Mouse (Mus musculus) frontal cortex, postnatal 10 days (tissue): ENCODE measurements at regions not wholly inside any gene's neighbourhood (a gene's known extent, or its start where the extent isn't known, plus 50 kb on each side); places are given as distances from the start of the nearest gene placed in this dataset.
"Not testable (repeated sequence)": the region's sequence is repeated elsewhere in the genome, so short reads cannot be mapped to it uniquely, and the experiment has no call there.

Experiments
- DNase-seq, 2 experiments: peaks; one replicate each; pipeline ENCODE4 v3.0.0; 2022; ENCODE audit warnings: low spot score in 2 of 2, mixed read lengths in 1 of 2

DNA sequence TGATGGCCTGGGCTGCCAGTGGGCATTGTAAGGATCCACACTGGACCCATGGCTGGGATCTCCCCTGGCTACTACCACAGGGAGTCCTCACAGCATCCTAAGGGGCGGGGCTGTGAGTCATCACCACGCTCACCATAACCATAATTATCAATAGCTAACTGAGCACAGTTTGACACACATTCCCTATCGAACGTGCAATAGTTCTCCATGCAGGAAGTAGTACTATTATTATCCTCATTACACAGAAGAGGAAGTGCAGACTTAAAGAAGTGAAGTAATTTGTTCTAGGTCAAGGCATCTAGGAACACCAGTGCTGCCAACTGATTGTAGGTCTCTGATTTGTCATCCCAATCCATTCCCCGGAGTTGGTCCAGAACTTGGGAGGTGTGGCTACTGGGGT is 84.1 kb upstream of the Trim2 start:
- no peak for DNase-seq

DNA sequence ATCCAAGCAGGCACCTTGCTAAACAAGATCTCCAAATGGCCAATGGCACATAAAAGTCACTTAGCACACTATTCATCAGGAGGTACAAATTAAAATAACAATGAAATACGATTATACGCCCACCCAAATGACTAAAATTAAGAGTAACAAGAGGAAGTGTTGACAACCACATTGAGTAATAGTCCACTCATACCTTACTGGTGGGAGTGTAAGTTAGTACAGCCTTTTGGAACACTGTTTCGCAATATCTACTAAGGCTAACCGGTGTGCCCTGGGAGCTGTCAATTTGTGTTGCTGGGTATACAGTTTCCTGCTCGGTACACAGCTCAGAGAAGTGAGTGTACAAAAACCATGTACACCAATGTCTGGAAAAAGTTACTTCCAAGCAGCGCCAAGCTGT is 81.8 kb upstream of the Trim2 start:
- DNase-seq, result no peak

DNA sequence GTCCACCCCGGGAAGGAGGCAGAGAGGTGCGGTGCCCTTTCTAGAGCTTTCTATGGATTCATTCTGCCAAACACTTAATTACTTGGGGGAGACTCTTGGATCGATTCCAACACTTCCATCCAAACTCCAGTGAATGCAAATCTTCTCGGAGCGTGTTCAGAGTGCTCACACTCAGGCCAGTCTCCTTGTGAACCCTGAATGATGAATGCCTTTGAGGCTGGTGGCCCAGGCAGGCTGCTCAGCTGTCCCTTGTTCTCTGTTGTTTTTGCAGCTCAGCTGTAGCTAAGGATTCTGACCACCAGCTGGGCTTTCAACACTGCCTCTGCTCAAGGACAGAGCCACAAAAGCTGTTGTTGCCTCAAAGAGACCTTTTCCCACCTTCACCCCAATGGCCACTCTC is 79.0 kb upstream of the Trim2 start:
- DNase-seq, result peak in 1 of 2 experiments; percentile 30

DNA sequence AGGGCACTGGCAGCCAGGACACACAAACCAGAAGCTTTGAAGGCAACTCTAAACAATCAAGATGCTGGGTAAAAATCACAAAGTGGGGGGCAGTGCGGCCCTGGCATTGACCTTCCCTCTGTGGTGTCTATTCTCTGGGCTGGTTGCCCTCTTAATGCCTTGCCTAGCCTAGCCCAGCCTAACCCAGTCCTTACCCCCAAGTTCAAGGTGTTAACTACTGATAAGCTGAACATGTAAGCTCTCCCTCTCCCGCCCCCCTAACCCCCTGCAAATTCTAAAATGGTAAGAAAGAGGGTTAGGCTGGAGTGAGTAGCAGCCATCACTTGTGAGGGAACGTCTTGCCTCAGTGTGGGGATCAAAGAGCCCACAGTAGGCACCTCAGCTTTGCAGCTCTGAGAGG is 76.9 kb upstream of the Trim2 start:
- no peak for DNase-seq

DNA sequence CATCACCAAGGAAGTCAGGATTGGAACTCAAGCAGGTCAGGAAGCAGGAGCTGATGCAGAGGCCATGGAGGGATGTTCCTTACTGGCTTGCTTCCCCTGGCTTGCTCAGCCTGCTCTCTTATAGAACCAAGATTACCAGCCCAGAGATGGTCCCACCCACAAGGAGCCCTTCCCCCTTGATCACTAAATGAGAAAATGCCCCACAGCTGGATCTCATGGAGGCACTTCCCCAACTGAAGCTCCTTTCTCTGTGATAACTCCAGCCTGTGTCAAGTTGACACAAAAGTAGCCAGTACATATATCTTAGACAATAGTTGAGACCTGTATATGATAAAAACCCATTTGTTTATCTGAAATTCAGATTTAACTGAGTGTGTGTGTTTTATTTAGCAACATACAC is 76.4 kb upstream of the Trim2 start:
- not testable (repeated sequence) for DNase-seq

DNA sequence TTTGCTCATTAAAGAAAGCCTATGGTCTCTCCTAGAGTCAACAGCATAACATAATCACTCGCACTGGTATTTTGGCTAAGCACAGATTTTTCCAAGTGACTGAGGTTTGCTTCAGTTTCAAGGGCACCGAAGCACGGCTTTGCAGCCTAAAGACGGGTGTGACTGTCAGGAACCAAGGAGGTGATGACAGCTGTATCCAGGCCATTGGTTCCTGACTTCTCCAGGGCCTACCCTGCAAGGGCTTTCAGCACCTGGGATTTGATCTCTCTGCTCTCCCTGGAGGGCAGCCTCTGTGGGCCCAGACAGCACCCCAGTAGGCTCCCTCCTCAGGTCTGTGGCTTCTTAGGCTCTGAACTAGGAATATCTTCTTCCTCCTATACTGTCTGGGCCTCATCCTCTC is 75.3 kb upstream of the Trim2 start:
- no peak for DNase-seq

DNA sequence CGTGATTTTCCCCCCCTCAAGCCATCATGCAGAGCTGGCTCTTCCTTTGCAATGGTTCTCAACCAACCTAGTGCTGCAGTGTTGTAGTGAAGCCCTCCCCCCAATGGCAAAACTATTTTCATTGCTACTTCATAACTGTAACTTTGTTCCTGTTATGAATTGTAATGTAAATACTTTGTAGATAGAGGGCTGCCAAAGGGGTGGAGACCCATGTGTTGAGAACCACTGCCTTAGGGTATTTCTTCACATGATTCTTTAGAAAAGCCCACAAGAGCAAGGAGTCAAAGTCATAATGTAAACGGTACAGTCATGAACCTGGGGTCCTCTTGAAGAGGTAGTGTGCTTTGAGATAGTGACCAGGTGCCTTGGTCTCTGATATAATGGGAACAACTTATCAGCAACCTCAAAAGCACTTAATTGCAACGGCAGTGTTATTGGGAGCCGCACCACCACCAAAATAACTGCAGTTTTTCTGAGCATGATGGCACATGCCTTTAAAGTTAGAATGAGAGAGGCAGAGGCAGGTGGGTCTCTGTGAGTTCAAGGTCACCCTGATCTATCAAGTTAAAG is 72.4 kb upstream of the Trim2 start:
- no peak for DNase-seq

DNA sequence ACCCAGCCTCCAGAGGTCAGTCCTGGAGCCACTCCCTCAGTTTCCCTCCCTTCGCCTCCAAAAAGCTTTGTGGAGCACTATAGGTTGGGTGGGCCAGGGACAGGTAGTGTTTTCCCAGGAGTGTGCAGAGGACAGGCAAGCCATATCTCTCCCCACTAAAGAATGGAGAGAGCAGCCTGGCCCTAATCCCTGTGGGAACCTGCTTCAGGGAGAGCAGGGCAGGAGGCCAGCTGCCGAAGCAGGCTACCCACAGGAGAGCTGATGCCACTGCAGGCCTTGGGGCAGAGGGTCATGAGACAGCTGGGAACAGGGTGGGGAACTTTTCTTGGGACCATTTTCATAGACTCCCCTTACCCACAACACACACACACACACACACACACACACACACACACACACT is 69.8 kb upstream of the Trim2 start:
- no peak for DNase-seq

DNA sequence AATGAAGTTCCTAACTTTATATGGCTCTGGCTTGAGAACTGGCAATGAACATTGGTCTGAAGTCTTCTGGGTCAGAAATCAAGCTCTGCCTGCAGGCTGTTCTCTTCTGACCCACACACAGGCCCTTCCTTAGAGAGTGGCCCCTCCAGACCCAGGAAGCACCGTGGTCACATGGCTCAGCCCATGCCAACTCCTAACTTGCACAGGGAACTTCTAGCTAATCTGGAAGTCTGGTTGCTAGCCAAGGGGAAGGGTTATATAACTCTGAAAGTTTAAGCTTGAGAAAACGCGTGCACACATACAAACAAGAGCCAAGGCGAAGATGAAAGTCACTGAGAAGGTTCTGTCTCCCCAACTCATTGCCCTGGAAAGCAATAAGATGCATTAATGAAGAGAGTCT is 69.2 kb upstream of the Trim2 start:
- no peak for DNase-seq

DNA sequence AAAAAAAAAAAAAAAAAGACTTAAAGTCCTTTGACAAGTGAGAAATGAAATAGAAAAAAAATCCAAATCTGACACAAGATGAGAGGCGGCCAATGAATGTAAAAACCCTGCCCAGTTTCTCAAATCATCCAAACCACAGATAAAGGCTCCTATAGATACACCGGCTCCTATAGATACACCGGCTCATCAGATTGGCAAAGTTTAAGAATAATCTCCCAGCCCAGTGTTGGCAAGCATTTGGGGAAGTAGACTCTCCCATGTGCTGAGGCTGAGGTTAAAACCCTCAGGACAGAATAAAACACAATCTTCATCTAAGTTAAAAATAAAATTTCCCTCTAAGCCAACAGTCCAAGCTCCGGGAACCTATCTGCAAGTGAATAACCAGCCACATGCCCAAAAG is 65.2 kb upstream of the Trim2 start:
- no peak for DNase-seq

DNA sequence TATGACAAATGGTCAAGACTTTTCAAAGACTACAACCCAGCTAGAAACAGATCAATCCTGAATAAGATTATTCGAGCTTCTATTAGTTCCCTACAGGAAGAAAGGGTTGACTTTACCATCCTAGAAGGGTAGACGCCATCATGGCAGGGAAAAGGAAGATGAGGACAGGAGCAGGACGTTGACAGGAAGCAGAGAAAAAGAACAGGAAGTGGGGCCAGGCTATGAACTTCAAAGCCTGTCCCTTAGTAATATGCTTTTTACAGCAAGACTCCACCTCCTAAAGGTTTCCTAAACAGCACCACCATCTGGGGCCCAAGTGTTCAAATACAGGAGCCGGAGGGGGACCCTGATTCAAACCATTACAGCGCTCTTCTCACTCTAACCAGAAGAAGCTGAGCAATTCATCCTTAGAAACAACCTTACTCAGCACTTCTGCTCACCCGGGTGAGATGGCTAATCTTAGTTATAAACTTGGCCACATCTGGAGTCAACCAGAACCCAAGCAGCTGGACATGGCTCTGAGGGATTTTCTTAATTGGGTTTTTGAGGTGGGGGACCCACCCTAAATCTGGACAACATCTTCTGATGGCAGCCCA is 60.6 kb upstream of the Trim2 start:
- DNase-seq, result no peak

DNA sequence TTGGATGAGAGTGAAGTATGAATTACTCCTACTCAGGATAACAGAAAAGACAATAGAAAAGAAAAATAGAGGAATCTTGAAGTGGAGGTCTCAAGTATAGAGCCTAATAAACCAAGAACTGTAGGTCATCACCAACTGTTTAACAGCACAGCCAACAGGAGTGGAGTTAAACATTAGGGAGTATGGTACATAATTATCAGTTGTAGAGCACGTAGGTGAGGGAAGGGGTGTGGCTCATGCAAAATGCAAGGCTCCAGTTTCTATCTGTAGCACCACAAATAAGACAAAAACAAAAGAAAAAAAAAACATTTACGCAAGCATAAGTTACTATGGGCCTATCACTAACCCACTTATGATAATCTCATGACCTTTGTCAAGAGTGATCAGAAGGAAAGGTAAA is 52.0 kb upstream of the Trim2 start:
- DNase-seq, result no peak

DNA sequence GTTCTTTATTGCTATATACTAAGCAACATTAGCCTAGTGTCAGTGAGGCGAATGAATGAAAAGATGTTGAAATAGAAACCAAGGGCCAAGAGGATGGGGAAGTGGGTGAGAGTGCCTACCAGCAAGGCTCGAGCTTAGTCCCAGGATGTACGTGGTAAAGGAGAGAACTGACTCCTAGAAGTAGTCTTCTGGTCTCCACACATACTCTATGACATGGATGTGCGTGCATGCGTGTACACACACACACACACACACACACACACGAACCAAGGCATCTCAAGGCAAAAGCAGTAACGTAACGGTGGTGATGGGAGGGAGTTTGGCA is 50.0 kb upstream of the Trim2 start:
- DNase-seq, result no peak
